26 mouse cellular contexts compared by ENCODE assay signal in genomic region chr6:34103251-34103920, GRCm38 (mm10).
DNase-seq lines count a peak whose midpoint lies in the region; ATAC-seq lines count a peak whose summit lies in the region.
"Had no signal": no experiment of that assay in that cellular context is flagged by ENCODE, and none has a peak within 500 bp of the region (broad histone marks: within the 10 kb centered on the region; RNA-seq: fewer than 3 reads in every experiment).

No protein-coding gene starts in this region.

- no peak for ATAC-seq in embryonic facial prominence, embryonic 13.5 days (ENCODE audit: insufficient number of reproducible peaks, insufficient read depth, low FRiP score, low TSS enrichment, low read depth)
- ATAC-seq in megakaryocyte progenitor cell, adult 5-6 weeks (replicated peaks; ENCODE audit: poor library complexity), result peak; percentile 52; the same call in 1 of the 2 replicates
- ATAC-seq: activated CD4-positive, CD25-positive, alpha-beta regulatory T cell, adult 4 months; forebrain, embryonic 15.5 days; intestine, postnatal 0 days had no signal

- no peak overlapping the region for H3K4me3 ChIP-seq in embryonic facial prominence, embryonic 13.5 days
- no peak overlapping the region for H3K4me3 ChIP-seq in embryonic facial prominence, embryonic 10.5 days
- H3K4me3 ChIP-seq: embryonic facial prominence, embryonic 12.5 days; erythroblast, embryonic 14.5 days; forebrain, embryonic 12.5 days; forebrain, embryonic 15.5 days; heart, adult 2 months; heart, embryonic 10.5 days; heart, embryonic 13.5 days; hindbrain, embryonic 12.5 days; hindbrain, embryonic 15.5 days had no signal

- no peaks in the 10 kb centered on the region for H3K9me3 ChIP-seq in embryonic facial prominence, embryonic 13.5 days
- H3K9me3 ChIP-seq in embryonic facial prominence, embryonic 10.5 days, result no peaks in the 10 kb centered on the region
- H3K9me3 ChIP-seq: embryonic facial prominence, embryonic 12.5 days; forebrain, embryonic 12.5 days; forebrain, embryonic 15.5 days; heart, embryonic 10.5 days; heart, embryonic 13.5 days; hindbrain, embryonic 12.5 days; hindbrain, embryonic 15.5 days had no signal

- intact Hi-C loops in gastrocnemius, postnatal 36 days (cut with DNase I), result no loop called here

- H3K4me2 ChIP-seq in embryonic facial prominence, embryonic 13.5 days, result no peak overlapping the region
- H3K4me2 ChIP-seq: embryonic facial prominence, embryonic 12.5 days; forebrain, embryonic 12.5 days; forebrain, embryonic 15.5 days; heart, embryonic 13.5 days; hindbrain, embryonic 12.5 days; hindbrain, embryonic 15.5 days had no signal

- peaks cover 12% of the 10 kb centered on the region for H3K4me1 ChIP-seq in embryonic facial prominence, embryonic 13.5 days
- H3K4me1 ChIP-seq in embryonic facial prominence, embryonic 10.5 days, result no peaks in the 10 kb centered on the region
- H3K4me1 ChIP-seq: embryonic facial prominence, embryonic 12.5 days; forebrain, embryonic 12.5 days; forebrain, embryonic 15.5 days; hindbrain, embryonic 12.5 days; hindbrain, embryonic 15.5 days had no signal

- 0 out of 2 replicates have a peak overlapping the region, but pooled peaks have one; percentile 39 for H3K27ac ChIP-seq in embryonic facial prominence, embryonic 13.5 days
- no peak overlapping the region for H3K27ac ChIP-seq in embryonic facial prominence, embryonic 10.5 days (replicated peaks)
- H3K27ac ChIP-seq: embryonic facial prominence, embryonic 12.5 days; forebrain, embryonic 12.5 days; forebrain, embryonic 15.5 days; heart, adult 2 months; heart, embryonic 10.5 days; heart, embryonic 13.5 days; hindbrain, embryonic 12.5 days; hindbrain, embryonic 15.5 days had no signal

- no peak for DNase-seq in embryonic facial prominence, embryonic 10.5 days (ENCODE audit: low spot score)
- peak; percentile 30 to 56 for DNase-seq in kidney, postnatal 4 days
- no peak for DNase-seq in kidney, adult 11 months
- DNase-seq in gastrocnemius, postnatal 36 days, result no peak
- DNase-seq: adrenal gland, adult 8-10 months; adrenal gland, postnatal 25 days; B cell, adult 2 months; cerebellum, adult 11-12 months; cerebellum, adult 8-10 months; cerebellum, postnatal 10 days; cerebellum, postnatal 36 days; gastrocnemius, postnatal 10 days; heart, adult 2 months; heart, postnatal 14 days had no signal

- no peaks in the 10 kb centered on the region for H3K27me3 ChIP-seq in embryonic facial prominence, embryonic 13.5 days
- H3K27me3 ChIP-seq in embryonic facial prominence, embryonic 10.5 days (replicated peaks; ENCODE audit: low read depth, poor library complexity, severe bottlenecking), result no peaks in the 10 kb centered on the region
- H3K27me3 ChIP-seq: forebrain, embryonic 12.5 days; forebrain, embryonic 15.5 days; heart, embryonic 13.5 days; hindbrain, embryonic 12.5 days; hindbrain, embryonic 15.5 days had no signal

- H3K9ac ChIP-seq in embryonic facial prominence, embryonic 13.5 days, result no peak overlapping the region
- H3K9ac ChIP-seq: embryonic facial prominence, embryonic 12.5 days; forebrain, embryonic 12.5 days; forebrain, embryonic 15.5 days; heart, embryonic 13.5 days; hindbrain, embryonic 12.5 days; hindbrain, embryonic 15.5 days had no signal

- H3K36me3 ChIP-seq in embryonic facial prominence, embryonic 13.5 days, result no peaks in the 10 kb centered on the region
- H3K36me3 ChIP-seq in embryonic facial prominence, embryonic 10.5 days (replicated peaks), result no peaks in the 10 kb centered on the region
- H3K36me3 ChIP-seq: embryonic facial prominence, embryonic 12.5 days; forebrain, embryonic 12.5 days; forebrain, embryonic 15.5 days; heart, embryonic 10.5 days; heart, embryonic 13.5 days; hindbrain, embryonic 12.5 days; hindbrain, embryonic 15.5 days had no signal

- 85% methylated on average over 17 of the region's 17 CpGs for WGBS in embryonic facial prominence, embryonic 13.5 days
- 87% methylated on average over 17 of the region's 17 CpGs for WGBS in embryonic facial prominence, embryonic 10.5 days

Comparison
In these comparisons a context has a peak if more than half of its experiments do, and no peak if none do; other contexts are left out.
1. DNase-seq: peak in kidney, postnatal 4 days (2 of 2); none in embryonic facial prominence, embryonic 10.5 days (single experiment), kidney, adult 11 months (single experiment) and gastrocnemius, postnatal 36 days (0 of 2).